Mouse (Mus musculus) ZHBTc4 (cell line): Measurements from ENCODE around the gene Havcr1.
"Not testable (repeated sequence)": the region's sequence is repeated elsewhere in the genome, so short reads cannot be mapped to it uniquely, and the experiment has no call there.

ENCODE experiments used
- DNase-seq: peaks from one replicate; pipeline ENCODE4 v3.0.0-alpha.2; 2011; ENCODE audit warnings: low read depth, low spot score

Havcr1 gene

GRCm38 (mm10) chr11:46735076-46735475, at the start of gene Havcr1:
Gene Havcr1, plus strand, starts transcription at chr11:46735080.
- not testable (repeated sequence) for DNase-seq

- no peak for DNase-seq
These were observed 44.7 kb upstream of the Havcr1 start for GRCm38 (mm10) chr11:46690136-46690535.

GRCm38 (mm10) chr11:46695849-46696248, 39.0 kb upstream of the Havcr1 start:
- not testable (repeated sequence) for DNase-seq

- no peak for DNase-seq
These were observed 37.2 kb upstream of the Havcr1 start for GRCm38 (mm10) chr11:46697433-46698277.

- DNase-seq = no peak
These were observed 36.6 kb upstream of the Havcr1 start for GRCm38 (mm10) chr11:46698278-46698655.

GRCm38 (mm10) chr11:46698830-46699229, 36.0 kb upstream of the Havcr1 start:
- DNase-seq = no peak

- DNase-seq = no peak
These were observed 28.1 kb upstream of the Havcr1 start, which contains the start of gene Timd2 for GRCm38 (mm10) chr11:46706664-46707356. Gene Timd2, minus strand, starts transcription at chr11:46707061.

GRCm38 (mm10) chr11:46731541-46732070, 3.3 kb upstream of the Havcr1 start:
- DNase-seq = peak; percentile 42

- DNase-seq = peak; percentile 65
These were observed 1.6 kb upstream of the Havcr1 start for GRCm38 (mm10) chr11:46733242-46733789.

GRCm38 (mm10) chr11:46734617-46735016, 263 bp upstream of the Havcr1 start:
- DNase-seq = no peak

- no peak for DNase-seq
These were observed 4.6 kb downstream of the Havcr1 start for GRCm38 (mm10) chr11:46739501-46739900.

GRCm38 (mm10) chr11:46740886-46741285, 6.0 kb downstream of the Havcr1 start:
- DNase-seq = no peak

- DNase-seq = no peak
These were observed 6.8 kb downstream of the Havcr1 start for GRCm38 (mm10) chr11:46741716-46742115.

- DNase-seq = no peak
These were observed 13.1 kb downstream of the Havcr1 start for GRCm38 (mm10) chr11:46747996-46748395.

- DNase-seq = no peak
These were observed 18.8 kb downstream of the Havcr1 start for GRCm38 (mm10) chr11:46753662-46754061.

GRCm38 (mm10) chr11:46754669-46755068, 19.8 kb downstream of the Havcr1 start:
- DNase-seq = no peak

GRCm38 (mm10) chr11:46755714-46756113, 20.8 kb downstream of the Havcr1 start:
- not testable (repeated sequence) for DNase-seq

GRCm38 (mm10) chr11:46776879-46777278, 42.0 kb downstream of the Havcr1 start:
- no peak for DNase-seq

- no peak for DNase-seq
These were observed 44.9 kb downstream of the Havcr1 start for GRCm38 (mm10) chr11:46779811-46780210.

GRCm38 (mm10) chr11:46804440-46804839, 69.6 kb downstream of the Havcr1 start:
- no peak for DNase-seq

- no peak for DNase-seq
These were observed 75.6 kb downstream of the Havcr1 start, which contains the start of gene Timd4 for GRCm38 (mm10) chr11:46810511-46810910. Gene Timd4, plus strand, starts transcription at chr11:46810800.

GRCm38 (mm10) chr11:46817692-46818091, 82.8 kb downstream of the Havcr1 start:
- no peak for DNase-seq
